Mouse (Mus musculus) CH12.LX (cell line): ENCODE measurements around the gene 1810046K07Rik. TPM values are rescaled to one million over a fixed set of nuclear protein-coding genes. Genes with fewer than 3 reads are reported as not detected.

Source experiments
- DNase-seq: peaks from one replicate; pipeline ENCODE4 v3.0.0-alpha.2; 2013; ENCODE audit errors: extremely low read depth
- H3K27ac ChIP-seq: 2 replicates; pipeline ENCODE4 v1.5.1; 2012; ENCODE audit warnings: low read depth, mild to moderate bottlenecking, control low read depth, moderate library complexity; ENCODE audit not compliant: insufficient read depth
- H3K27me3 ChIP-seq: replicated peaks from 2 replicates; pipeline ENCODE3; 2012; ENCODE audit warnings: inconsistent platforms
- H3K36me3 ChIP-seq, 2 experiments: replicated peaks in 1 of 2; 2 replicates each; pipeline versions ENCODE3 to v1.6.1; 2012; ENCODE audit warnings: inconsistent platforms in 1 of 2, low read length in 1 of 2, mild to moderate bottlenecking in 1 of 2, mixed read lengths in 1 of 2, moderate library complexity in 1 of 2; ENCODE audit not compliant: control insufficient read depth in 1 of 2, insufficient read depth in 1 of 2
- H3K4me1 ChIP-seq, 2 experiments: 2 replicates each; pipeline ENCODE4 v1.6.1; 2012; ENCODE audit warnings: inconsistent platforms in 1 of 2, moderate library complexity in 1 of 2; ENCODE audit not compliant: insufficient read depth in 2 of 2, control insufficient read depth in 1 of 2
- H3K4me2 ChIP-seq: 2 replicates; pipeline ENCODE4 v1.6.1; 2012; ENCODE audit warnings: low read depth, mild to moderate bottlenecking, control low read depth; ENCODE audit not compliant: poor library complexity, insufficient read depth, severe bottlenecking
- H3K4me3 ChIP-seq, 3 experiments: fragments of 150-350 bp in 1 of 3; sonication (generic) in 1 of 3; replicated peaks in 1 of 3; 2 replicates each; pipeline versions ENCODE3 to v1.5.1; 2011 to 2012; ENCODE audit warnings: low read depth in 2 of 3, low read length in 2 of 3, mild to moderate bottlenecking in 2 of 3, moderate library complexity in 2 of 3, control low read depth in 1 of 3, improper control_type of control experiment in 1 of 3, inconsistent platforms in 1 of 3, mixed read lengths in 1 of 3; ENCODE audit not compliant: poor library complexity in 1 of 3
- H3K79me2 ChIP-seq: replicated peaks from 2 replicates; pipeline ENCODE4 v1.6.1; 2012; ENCODE audit warnings: mild to moderate bottlenecking, moderate library complexity; ENCODE audit not compliant: control insufficient read depth, poor library complexity, insufficient read depth, severe bottlenecking; ENCODE audit errors: extremely low read depth
- H3K9ac ChIP-seq: 2 replicates; pipeline ENCODE4 v1.6.1; 2012; ENCODE audit warnings: low read depth, mild to moderate bottlenecking, control low read depth, moderate library complexity; ENCODE audit not compliant: insufficient read depth
- H3K9me3 ChIP-seq: replicated peaks from 2 replicates; pipeline ENCODE3; 2012; ENCODE audit warnings: low read length, inconsistent platforms, mixed read lengths
- BHLHE40 ChIP-seq: IDR thresholded peaks from 2 replicates; pipeline ENCODE4 v1.6.1; 2011; ENCODE audit warnings: mild to moderate bottlenecking, low read depth, low read length, improper control_type of control experiment
- CHD1 ChIP-seq: IDR thresholded peaks from 2 replicates; pipeline ENCODE4 v1.6.1; 2012; ENCODE audit warnings: low read depth, low read length, improper control_type of control experiment, inconsistent platforms
- CTCF ChIP-seq, 2 experiments: IDR thresholded peaks in 1 of 2; conservative IDR thresholded peaks in 1 of 2; 2 replicates each; pipeline ENCODE4 v1.5.1; 2011 to 2012; ENCODE audit warnings: low read depth in 2 of 2, low read length in 2 of 2, improper control_type of control experiment in 1 of 2, inconsistent platforms in 1 of 2, mild to moderate bottlenecking in 1 of 2, moderate library complexity in 1 of 2
- E2F4 ChIP-seq: IDR thresholded peaks from 2 replicates; pipeline ENCODE4 v1.6.1; 2011; ENCODE audit warnings: low read depth, low read length, improper control_type of control experiment; ENCODE audit not compliant: insufficient replicate concordance
- EP300 ChIP-seq: IDR thresholded peaks from 2 replicates; pipeline ENCODE4 v1.6.1; 2011; ENCODE audit warnings: low read length, improper control_type of control experiment
- ETS1 ChIP-seq: conservative IDR thresholded peaks from 2 replicates; pipeline ENCODE4 v1.6.1; 2012; ENCODE audit warnings: low read depth, mild to moderate bottlenecking, inconsistent platforms, low read length, improper control_type of control experiment, moderate library complexity
- GABPA ChIP-seq: IDR thresholded peaks from 2 replicates; pipeline ENCODE4 v1.6.1; 2012; ENCODE audit warnings: low read depth, low read length, improper control_type of control experiment, inconsistent platforms; ENCODE audit not compliant: insufficient replicate concordance
- HCFC1 ChIP-seq: IDR thresholded peaks from 2 replicates; pipeline ENCODE4 v1.6.1; 2012; ENCODE audit warnings: low read depth, mild to moderate bottlenecking, inconsistent platforms, low read length, improper control_type of control experiment
- IRF4 ChIP-seq: IDR thresholded peaks from 2 replicates; pipeline ENCODE4 v1.6.1; 2014; ENCODE audit warnings: low read depth, mild to moderate bottlenecking, inconsistent platforms, low read length, improper control_type of control experiment
- JUND ChIP-seq: conservative IDR thresholded peaks from 2 replicates; pipeline ENCODE4 v1.6.1; 2011; ENCODE audit warnings: low read depth, low read length, improper control_type of control experiment
- NELFE ChIP-seq: IDR thresholded peaks from 2 replicates; pipeline ENCODE4 v1.6.1; 2011; ENCODE audit warnings: low read depth, low read length, improper control_type of control experiment
- SIN3A ChIP-seq: IDR thresholded peaks from 2 replicates; pipeline ENCODE4 v1.6.1; 2012; ENCODE audit warnings: low read length, improper control_type of control experiment, inconsistent platforms
- SMC3 ChIP-seq: IDR thresholded peaks from 2 replicates; pipeline ENCODE4 v1.6.1; 2011; ENCODE audit warnings: low read depth, low read length, improper control_type of control experiment
- TCF12 ChIP-seq: IDR thresholded peaks from 2 replicates; pipeline ENCODE4 v1.6.1; 2014; ENCODE audit warnings: low read depth, mild to moderate bottlenecking, inconsistent platforms, low read length, improper control_type of control experiment
- USF2 ChIP-seq: conservative IDR thresholded peaks from 2 replicates; pipeline ENCODE4 v1.6.1; 2011; ENCODE audit warnings: low read depth, low read length, improper control_type of control experiment
- ZMIZ1 ChIP-seq: IDR thresholded peaks from 2 replicates; pipeline ENCODE4 v1.6.1; 2012; ENCODE audit warnings: low read depth, mild to moderate bottlenecking, inconsistent platforms, low read length, improper control_type of control experiment
- ZNF384 ChIP-seq: IDR thresholded peaks from 2 replicates; pipeline ENCODE4 v1.6.1; 2012; ENCODE audit warnings: low read depth, low read length, improper control_type of control experiment, inconsistent platforms
- dilution Hi-C: fragments of 300-500 bp; cut with MboI; formaldehyde crosslinking; loops from 2 replicates; pipeline ENCODE4 v1.14.3; 2020; ENCODE audit warnings: low sequenced_read_pairs; ENCODE audit not compliant: extremely low pct_unique_long_range_greater_than_20kb, extremely low pct_ligation_motif_present
- in situ Hi-C: fragments of 300-500 bp; cut with MboI; formaldehyde crosslinking; loops from 3 replicates; pipeline ENCODE4 v1.14.3; 2019; ENCODE audit warnings: low sequenced_read_pairs, low pct_ligation_motif_present, low pct_unique_long_range_greater_than_20kb, mixed read lengths
- polyA plus RNA-seq: library from polyadenylated mRNA; unstranded; fragments of >175 nt; gene quantifications from 2 replicates; pipeline ENCODE4 v1.2.1, GENCODE M21; 2012; ENCODE audit warnings: low read depth; ENCODE audit not compliant: insufficient read length
- total RNA-seq, 2 experiments: library from RNA; depleted of rRNA; stranded (reverse); fragments of 300-350 nt in 1 of 2; fragments of >200 nt in 1 of 2; gene quantifications; 2 replicates each; pipeline ENCODE4 v1.2.3; 2012 to 2014

The 1810046K07Rik gene
- total and polyA plus RNA-seq, 3 experiments, result 33.4 to 188 (median 59.9) TPM

- H3K27me3 ChIP-seq, result no peaks in the 10 kb centered on the region
- dilution Hi-C loops, result no loop called here
- H3K27ac ChIP-seq, result no peak overlapping the region
- H3K4me1 ChIP-seq, result peaks cover 8 to 79% of the 10 kb centered on the region in 2 experiments
- H3K4me3 ChIP-seq, result no peak overlapping the region
- no peak for DNase-seq
- TF ChIP-seq ZNF384 (peak; percentile 54; the same call in 1 of the 2 replicates), BHLHE40 (no peak), TCF12 (no peak)
- TF ChIP-seq, all 38 proteins: peak for 1
- Histone ChIP-seq H3K79me2 (peaks cover 64% of the 10 kb centered on the region), H3K36me3 (peaks cover 66 to 88% of the 10 kb centered on the region in 2 experiments), H3K9ac (no peak overlapping the region), H3K9me3 (no peaks in the 10 kb centered on the region), H3K4me2 (no peak overlapping the region)
- in situ Hi-C loops, result no loop called here
Observed at GRCm38 (mm10) chr9:51306351-51306750, 22.4 kb downstream of the 1810046K07Rik start.

GRCm38 (mm10) chr9:51305146-51305545, 23.6 kb downstream of the 1810046K07Rik start:
- no peak overlapping the region for H3K27ac ChIP-seq
- TF ChIP-seq GABPA (no peak), SMC3 (no peak), IRF4 (no peak), E2F4 (no peak), EP300 (no peak), ETS1 (no peak), USF2 (no peak), HCFC1 (no peak), JUND (no peak), NELFE (no peak), CHD1 (no peak), CTCF (conservative IDR thresholded peaks at IDR 0.05 in 1 of 2, IDR thresholded peaks at IDR 0.05 in 1 of 2; ENCODE audit: low read depth in 2 of 2, low read length in 2 of 2) (no peak), ZMIZ1 (no peak), SIN3A (no peak)
- H3K9ac ChIP-seq, result no peak overlapping the region
- no peak overlapping the region for H3K4me3 ChIP-seq
- peaks cover 60 to 88% of the 10 kb centered on the region in 2 experiments for H3K36me3 ChIP-seq
- peaks cover 66% of the 10 kb centered on the region for H3K79me2 ChIP-seq
- H3K27me3 ChIP-seq, result no peaks in the 10 kb centered on the region
- dilution Hi-C loops, result no loop called here
- in situ Hi-C loops, result no loop called here
- no peak for DNase-seq
- no peaks in the 10 kb centered on the region for H3K9me3 ChIP-seq
- H3K4me1 ChIP-seq, result peaks cover 9 to 82% of the 10 kb centered on the region in 2 experiments
- no peak overlapping the region for H3K4me2 ChIP-seq
